7 mouse cellular contexts compared by ENCODE assay signal in the genomic region with DNA sequence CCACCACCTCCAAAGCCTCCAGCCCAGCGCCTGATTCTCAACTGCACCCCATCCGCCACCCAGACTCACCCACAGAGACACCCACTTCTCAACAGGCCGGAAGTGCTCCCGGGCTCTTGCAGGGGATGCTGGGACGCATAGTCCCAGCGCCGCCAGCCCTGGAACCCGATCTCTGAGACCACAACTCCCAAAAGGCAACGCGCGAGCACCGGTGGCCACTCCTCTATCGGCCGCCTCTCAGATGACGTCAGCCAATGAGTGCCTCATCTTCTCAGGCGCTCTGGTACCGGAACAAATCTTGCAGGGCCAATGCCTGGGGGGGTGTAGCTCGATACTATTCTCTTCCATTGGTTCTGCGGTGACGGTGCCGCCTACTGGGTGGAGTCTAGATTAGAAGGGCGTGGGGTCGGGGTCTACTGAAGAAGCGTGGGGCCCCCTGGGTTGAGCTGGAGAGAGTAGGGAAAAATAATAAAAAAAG. TPM values are rescaled to one million over a fixed set of nuclear protein-coding genes. Genes with fewer than 3 reads are reported as not detected.
DNase-seq lines count a peak whose midpoint lies in the region; ATAC-seq lines count a peak whose summit lies in the region.

Gene Zscan20 (minus strand): TSS at position 174 of the 478 bp plus-strand sequence.

- H3K4me2 ChIP-seq in intestine, embryonic 16.5 days (ENCODE audit: low read depth, low read length) = peak within 1 kb of the TSS; percentile 78
- peak within 1 kb of the TSS; percentile 72 for H3K4me2 ChIP-seq in midbrain, embryonic 11.5 days

- H3K4me3 ChIP-seq in intestine, embryonic 16.5 days (ENCODE audit: low read length) = peak within 1 kb of the TSS; percentile 62
- peak within 1 kb of the TSS; percentile 58 for H3K4me3 ChIP-seq in midbrain, embryonic 11.5 days (ENCODE audit: low read depth, low read length)

- H3K27ac ChIP-seq in intestine, embryonic 16.5 days (ENCODE audit: low read length) = peak within 1 kb of the TSS; percentile 39; the same call in 1 of the 2 replicates
- no peak within 1 kb of the TSS for H3K27ac ChIP-seq in midbrain, embryonic 11.5 days (ENCODE audit: low read depth, low read length)

- peak within 1 kb of the TSS; percentile 70 for H3K9ac ChIP-seq in intestine, embryonic 16.5 days (ENCODE audit: low read depth, low read length)
- peak within 1 kb of the TSS; percentile 71 for H3K9ac ChIP-seq in midbrain, embryonic 11.5 days (ENCODE audit: low read length)

- no peaks in the 10 kb centered on the region for H3K27me3 ChIP-seq in intestine, embryonic 16.5 days (replicated peaks; ENCODE audit: control insufficient read depth, insufficient read depth, low read length)
- no peaks in the 10 kb centered on the region for H3K27me3 ChIP-seq in midbrain, embryonic 11.5 days (ENCODE audit: control insufficient read depth, insufficient read depth, low read length)

- H3K36me3 ChIP-seq in intestine, embryonic 16.5 days (ENCODE audit: control insufficient read depth, insufficient read depth, low read length) = no peaks in the 10 kb centered on the region
- H3K36me3 ChIP-seq in midbrain, embryonic 11.5 days (ENCODE audit: control insufficient read depth, insufficient read depth, low read length) = no peaks in the 10 kb centered on the region

- peak; percentile 98 for ATAC-seq in intestine, embryonic 16.5 days
- ATAC-seq in midbrain, embryonic 11.5 days (ENCODE audit: low FRiP score) = peak; percentile 96

- 0% methylated on average over 24 of the region's 24 CpGs for WGBS in intestine, embryonic 16.5 days
- under 1% methylated on average over 24 of the region's 24 CpGs for WGBS in midbrain, embryonic 11.5 days

- peak; percentile 98 for DNase-seq in adrenal gland, adult 8-10 months
- DNase-seq in embryo, embryonic 9.5 days (ENCODE audit: extremely low spot score) = peak; percentile 97
- DNase-seq in gastrocnemius, postnatal 4 days (ENCODE audit: low spot score in 2 of 2) = peak; percentile 72 to 91
- peak; percentile 95 to 96 for DNase-seq in left cerebral cortex, postnatal 36 days (ENCODE audit: low spot score in 2 of 2)
- peak; percentile 98 for DNase-seq in midbrain, embryonic 11.5 days (ENCODE audit: low spot score, missing footprints)
- peak; percentile 96 for DNase-seq in skeletal muscle tissue, adult 2 months (ENCODE audit: low read depth, low spot score)

- peaks cover 14% of the 10 kb centered on the region for H3K4me1 ChIP-seq in intestine, embryonic 16.5 days (ENCODE audit: control insufficient read depth, insufficient read depth, low read length)
- H3K4me1 ChIP-seq in midbrain, embryonic 11.5 days (ENCODE audit: control insufficient read depth, insufficient read depth, low read length) = peaks cover 11% of the 10 kb centered on the region

- intact Hi-C loops in left cerebral cortex, postnatal 36 days (cut with DNase I) = loop anchor here (2.0 to 5.0 kb wide), 3 partner anchors 45 to 247 kb away; partner anchors contain the start of gene Phc2

- no peaks in the 10 kb centered on the region for H3K9me3 ChIP-seq in intestine, embryonic 16.5 days (ENCODE audit: control insufficient read depth, low read length)
- no peaks in the 10 kb centered on the region for H3K9me3 ChIP-seq in midbrain, embryonic 11.5 days (ENCODE audit: control insufficient read depth, low read length)

RNA-seq across cellular contexts. Expression of gene Zscan20, which starts in this region (rescaled TPM):
- total RNA-seq in adrenal gland, adult 8-10 months (2022) = 10 to 100 TPM in 1 of 4 experiments, 1 to 10 TPM in 3; 5.5 to 13.4 (median 8.9) TPM
- 1 to 10 TPM; 4.4 to 4.6 TPM for total RNA-seq in gastrocnemius, postnatal 4 days (2021)
- polyA plus RNA-seq in intestine, embryonic 16.5 days (2015; fragmentation: Nextera tagmentation; extraction: Ambion mirVana) = 2.3 and 2.8 TPM in 2 replicates
- total RNA-seq in left cerebral cortex, postnatal 36 days (2021) = 1 to 10 TPM; 5.8 to 9.0 TPM
- 3.1 and 4.3 TPM in 2 replicates for polyA plus RNA-seq in midbrain, embryonic 11.5 days (2014; fragmentation: Nextera tagmentation; extraction: Ambion mirVana)
